Mouse (Mus musculus) left cerebral cortex, postnatal 10 days (tissue): ENCODE data around the gene Xrcc6. TPM values are rescaled to one million over a fixed set of nuclear protein-coding genes. Genes with fewer than 3 reads are reported as not detected.

Source experiments
- DNase-seq, 2 experiments: peaks; one replicate each; pipeline ENCODE4 v3.0.0; 2021 to 2022; ENCODE audit warnings: low spot score in 2 of 2, mixed read lengths in 1 of 2; ENCODE audit errors: extremely low spot score in 1 of 2
- intact Hi-C: fragments of 180-260 bp; cut with DNase I; formaldehyde crosslinking; loops from one replicate; pipeline ENCODE4 v1.15.1; 2025
- total RNA-seq, 2 experiments: library from RNA; stranded (reverse); gene quantifications; 2 replicates each; pipeline ENCODE4 v1.2.3; 2021

The Xrcc6 gene
- total RNA-seq, 2 experiments from 2014 or later, result 27.9 to 29.9 TPM

GRCm38 (mm10) chr15:82014745-82015391 lies 27.2 kb downstream of the Xrcc6 start:
- intact Hi-C loops, result no loop called here

GRCm38 (mm10) chr15:82015392-82016100 lies 27.9 kb downstream of the Xrcc6 start:
- intact Hi-C loops, result no loop called here
- peak; percentile 16 to 57 for DNase-seq

More at GRCm38 (mm10) chr15:82014745-82015391, 27.2 kb downstream of the Xrcc6 start:
- DNase-seq, result no peak

GRCm38 (mm10) chr15:82016101-82016808 lies 28.6 kb downstream of the Xrcc6 start:
- DNase-seq, result peak; percentile 99
- intact Hi-C loops, result no loop called here

- no peak for DNase-seq
- intact Hi-C loops, result no loop called here
Observed at GRCm38 (mm10) chr15:82016830-82017229, 29.2 kb downstream of the Xrcc6 start.

GRCm38 (mm10) chr15:82017461-82017860 lies 29.8 kb downstream of the Xrcc6 start:
- no peak for DNase-seq
- intact Hi-C loops, result no loop called here

GRCm38 (mm10) chr15:82019288-82019687 lies 31.7 kb downstream of the Xrcc6 start:
- intact Hi-C loops, result no loop called here

GRCm38 (mm10) chr15:82022535-82023088 lies 35.0 kb downstream of the Xrcc6 start:
- DNase-seq, result peak in 1 of 2 experiments; percentile 41
- intact Hi-C loops, result no loop called here

More at GRCm38 (mm10) chr15:82019288-82019687, 31.7 kb downstream of the Xrcc6 start:
- DNase-seq, result no peak

GRCm38 (mm10) chr15:82023965-82024635 lies 36.5 kb downstream of the Xrcc6 start:
- no peak for DNase-seq
- intact Hi-C loops, result no loop called here

GRCm38 (mm10) chr15:82027276-82027675 lies 39.6 kb downstream of the Xrcc6 start:
- intact Hi-C loops, result no loop called here

GRCm38 (mm10) chr15:82027726-82028125 lies 40.1 kb downstream of the Xrcc6 start:
- intact Hi-C loops, result no loop called here
- DNase-seq, result no peak

More at GRCm38 (mm10) chr15:82027276-82027675, 39.6 kb downstream of the Xrcc6 start:
- no peak for DNase-seq

GRCm38 (mm10) chr15:82032386-82032785 lies 44.8 kb downstream of the Xrcc6 start:
- DNase-seq, result no peak
- intact Hi-C loops, result no loop called here

GRCm38 (mm10) chr15:82033762-82034161 lies 46.1 kb downstream of the Xrcc6 start, which contains the start of gene Desi1:
Gene Desi1 (minus strand): TSS chr15:82033862.
- DNase-seq, result no peak
- intact Hi-C loops, result no loop called here

GRCm38 (mm10) chr15:82035904-82036689 lies 48.5 kb downstream of the Xrcc6 start:
- intact Hi-C loops, result no loop called here
- no peak for DNase-seq

GRCm38 (mm10) chr15:82040650-82041049 lies 53.0 kb downstream of the Xrcc6 start:
- intact Hi-C loops, result no loop called here
- DNase-seq, result peak in 1 of 2 experiments; percentile 49

- DNase-seq, result no peak
- intact Hi-C loops, result no loop called here
Observed at GRCm38 (mm10) chr15:82044166-82044784, 56.6 kb downstream of the Xrcc6 start.

GRCm38 (mm10) chr15:82046246-82046891 lies 58.7 kb downstream of the Xrcc6 start:
- intact Hi-C loops, result no loop called here
- DNase-seq, result peak in 1 of 2 experiments; percentile 58
